Mouse (Mus musculus) myocyte (in vitro differentiated cells): ENCODE measurements around the gene Uqcrh.

Source experiments
- CEBPB ChIP-seq: IDR thresholded peaks from 2 replicates; pipeline ENCODE4 v1.6.1; 2011; ENCODE audit warnings: mild to moderate bottlenecking, moderate library complexity; ENCODE audit not compliant: poor library complexity, insufficient read depth, severe bottlenecking
- E2F4 ChIP-seq: IDR thresholded peaks from one replicate; pipeline ENCODE4 v1.6.1; 2011; ENCODE audit warnings: mild to moderate bottlenecking, control low read depth, moderate library complexity; ENCODE audit not compliant: insufficient read depth
- MAX ChIP-seq: IDR thresholded peaks from one replicate; pipeline ENCODE4 v1.6.1; 2011; ENCODE audit warnings: low read depth, mild to moderate bottlenecking, control low read depth
- POLR2A ChIP-seq: IDR thresholded peaks from one replicate; pipeline ENCODE4 v1.6.1; 2011; ENCODE audit warnings: low read depth, mild to moderate bottlenecking, control low read depth, moderate library complexity; ENCODE audit not compliant: insufficient read length
- POLR2AphosphoS2 ChIP-seq: IDR thresholded peaks from one replicate; pipeline ENCODE4 v1.6.1; 2011; ENCODE audit warnings: low read depth, control low read depth; ENCODE audit not compliant: insufficient read length
- REST ChIP-seq: IDR thresholded peaks from one replicate; pipeline ENCODE4 v1.6.1; 2011; ENCODE audit warnings: mild to moderate bottlenecking, control low read depth, moderate library complexity; ENCODE audit not compliant: insufficient read depth, insufficient read length
- SRF ChIP-seq: IDR thresholded peaks from one replicate; pipeline ENCODE4 v1.6.1; 2011; ENCODE audit warnings: low read depth; ENCODE audit not compliant: control insufficient read depth, insufficient read length
- TCF12 ChIP-seq: IDR thresholded peaks from one replicate; pipeline ENCODE4 v1.6.1; 2011; ENCODE audit warnings: mild to moderate bottlenecking, control low read depth; ENCODE audit not compliant: poor library complexity, insufficient read depth, severe bottlenecking
- TCF3 ChIP-seq: IDR thresholded peaks from one replicate; pipeline ENCODE4 v1.6.1; 2011; ENCODE audit warnings: low read depth, control low read depth; ENCODE audit not compliant: insufficient read length
- USF1 ChIP-seq: IDR thresholded peaks from one replicate; pipeline ENCODE4 v1.6.1; 2011; ENCODE audit warnings: low read depth, mild to moderate bottlenecking, control low read depth, moderate library complexity

DNA sequence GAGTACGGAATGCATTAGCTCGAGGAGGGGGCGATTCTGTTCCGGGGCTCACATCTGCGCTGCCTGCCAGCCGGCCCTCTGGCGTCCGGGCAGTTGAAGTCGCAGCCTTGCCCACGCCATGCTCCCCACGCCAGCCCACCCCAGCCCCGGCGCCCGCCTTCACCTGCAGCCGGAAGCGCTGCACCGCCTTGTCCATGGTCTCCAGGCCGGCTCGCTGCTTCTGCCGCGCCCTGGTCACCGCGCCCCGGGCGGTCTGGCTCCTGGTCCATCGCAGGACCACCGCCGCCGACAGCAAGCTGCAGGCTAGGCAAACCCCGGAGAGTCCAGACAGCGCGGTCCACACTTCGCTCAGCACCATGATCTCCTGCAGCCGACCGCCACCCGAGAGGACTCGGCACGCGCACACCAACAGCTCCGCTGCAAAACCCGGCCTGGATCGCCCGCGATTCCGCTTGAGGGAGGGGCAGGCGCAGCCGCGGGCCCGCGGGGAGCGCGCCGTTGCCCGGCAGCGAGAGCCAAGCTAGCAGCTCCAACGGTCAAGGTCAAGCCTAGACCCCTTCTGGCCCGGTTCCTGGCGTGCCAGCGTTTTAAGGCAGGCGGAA lies 57.5 kb downstream of the Uqcrh start:
- TF ChIP-seq POLR2A (no peak), E2F4 (no peak), MAX (no peak), TCF12 (no peak), CEBPB (no peak), SRF (no peak), TCF3 (no peak), POLR2AphosphoS2 (no peak), REST (no peak), USF1 (no peak)
